Mouse (Mus musculus): Measurements from ENCODE around the gene Pex5. TPM values are rescaled to one million over a fixed set of nuclear protein-coding genes. Genes with fewer than 3 reads are reported as not detected.
A peak's percentile ranks its signal among the peaks of the same experiment; 100 is the strongest.
"Not testable (repeated sequence)": the region's sequence is repeated elsewhere in the genome, so short reads cannot be mapped to it uniquely, and the experiment has no call there.

Pex5 gene
- polyA plus RNA-seq, 1 experiment from 2014 or later = 61.4 TPM

DNA sequence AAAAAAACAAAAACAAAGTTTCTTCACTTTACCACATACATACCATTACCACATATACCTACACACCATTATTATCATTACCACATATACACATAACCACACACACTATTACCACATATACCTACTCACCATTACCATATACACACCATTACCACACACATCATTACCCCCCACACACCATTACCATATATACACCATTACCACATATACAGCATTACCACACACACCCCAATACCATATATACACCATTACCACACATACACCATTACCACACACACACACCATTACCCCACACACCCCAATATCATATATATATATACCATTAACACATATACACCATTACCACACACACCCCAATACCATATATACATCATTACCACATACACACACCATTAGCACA is 7.7 kb downstream of the Pex5 start:
- POLR2A ChIA-PET = no interaction called here

DNA sequence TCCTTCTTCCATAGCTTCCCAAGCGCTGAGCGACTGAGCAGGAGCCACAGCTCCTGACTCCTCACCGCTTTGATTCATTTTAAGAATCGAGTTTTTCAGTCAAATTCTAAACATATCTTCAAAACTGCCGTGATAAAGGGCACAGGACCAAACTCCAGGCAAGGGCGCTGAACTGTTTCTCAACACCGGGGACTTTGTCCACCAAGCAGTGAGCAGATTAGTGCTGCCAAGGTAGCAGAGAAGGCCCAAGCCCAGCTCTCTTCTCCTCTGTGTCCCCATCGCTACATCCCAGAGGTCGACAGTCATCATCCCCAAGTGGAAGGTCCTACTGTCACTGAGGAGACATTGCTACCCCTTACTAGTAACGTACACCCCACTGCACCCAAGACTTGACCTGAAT is 8.5 kb downstream of the Pex5 start:
- no peaks in the 10 kb centered on the region for H3K27me3 ChIP-seq
- ATAC-seq = no peak
- CTCF ChIA-PET = no interaction called here
- TF ChIP-seq CTCF (IDR thresholded peaks at IDR 0.05) = no peak
- POLR2A ChIA-PET = no interaction called here
- in situ Hi-C loops (cut with MboI; ENCODE audit: low pct_unique_long_range_greater_than_20kb) = no loop called here
- no peak for DNase-seq (ENCODE audit: low read depth, low spot score)

More for the DNA sequence above, 7.7 kb downstream of the Pex5 start:
- CTCF ChIA-PET = no interaction called here
- DNase-seq (ENCODE audit: low read depth, low spot score) (no peak), ATAC-seq (no peak)
- in situ Hi-C loops (cut with MboI; ENCODE audit: low pct_unique_long_range_greater_than_20kb) = no loop called here
- H3K27me3 ChIP-seq = no peaks in the 10 kb centered on the region
- no peak for TF ChIP-seq CTCF (IDR thresholded peaks at IDR 0.05)

DNA sequence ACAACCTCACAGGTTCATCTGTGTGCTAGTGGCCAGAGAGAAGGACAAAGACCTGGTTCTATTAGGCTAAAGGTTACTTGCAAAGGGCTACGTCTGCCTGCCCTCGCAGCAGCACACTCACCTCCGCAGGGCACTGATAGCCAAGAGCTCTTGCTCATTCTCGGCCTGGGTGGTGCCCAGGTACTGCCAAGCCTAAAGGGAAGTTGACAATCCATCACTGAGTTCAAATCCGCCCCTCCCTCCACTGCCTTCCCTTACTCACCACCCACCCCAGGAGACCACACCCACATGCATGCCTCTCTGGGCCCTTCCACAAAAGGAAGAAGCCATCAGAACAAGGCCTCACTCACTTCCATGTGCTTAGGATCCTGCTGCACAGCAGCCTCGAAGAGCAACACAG is 15.1 kb downstream of the Pex5 start:
- ChIA-PET POLR2A (no interaction called here), CTCF (no interaction called here)
- no peak for ATAC-seq
- in situ Hi-C loops (cut with MboI; ENCODE audit: low pct_unique_long_range_greater_than_20kb) = loop anchor here (25.0 kb wide), 2 partner anchors 462 to 1512 kb away; no protein-coding TSS in a partner anchor
- H3K27me3 ChIP-seq = no peaks in the 10 kb centered on the region
- no peak for DNase-seq (ENCODE audit: low read depth, low spot score)
- TF ChIP-seq CTCF (IDR thresholded peaks at IDR 0.05) = no peak

DNA sequence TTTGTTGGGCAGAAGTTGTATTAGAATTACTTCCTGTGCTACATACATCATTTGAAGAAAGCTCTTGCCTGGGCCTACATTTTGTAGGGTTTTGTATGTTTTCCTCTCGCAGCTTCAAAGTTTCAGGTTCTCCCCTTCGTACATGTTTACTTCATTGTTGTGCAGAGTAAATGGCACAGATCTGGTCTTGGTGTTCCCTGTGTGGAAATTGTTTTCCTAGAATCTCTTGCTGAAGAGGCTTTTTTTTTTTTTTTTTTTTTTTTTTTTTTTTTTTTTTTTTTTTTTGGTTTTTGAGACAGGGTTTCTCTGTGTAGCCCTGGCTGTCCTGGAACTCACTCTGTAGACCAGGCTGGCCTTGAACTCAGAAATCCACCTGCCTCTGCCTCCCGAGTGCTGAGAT is 19.9 kb downstream of the Pex5 start:
- POLR2A ChIA-PET = interaction anchor here (0.7 kb wide), 1 partner anchor 19 kb away, joined by 3 read pairs; no protein-coding TSS in a partner anchor
- ATAC-seq; H3K27me3 ChIP-seq; CTCF ChIA-PET; DNase-seq (ENCODE audit: low read depth, low spot score): not testable (repeated sequence)
- in situ Hi-C loops (cut with MboI; ENCODE audit: low pct_unique_long_range_greater_than_20kb) = loop anchor here (25.0 kb wide), 2 partner anchors 458 to 1508 kb away; no protein-coding TSS in a partner anchor

DNA sequence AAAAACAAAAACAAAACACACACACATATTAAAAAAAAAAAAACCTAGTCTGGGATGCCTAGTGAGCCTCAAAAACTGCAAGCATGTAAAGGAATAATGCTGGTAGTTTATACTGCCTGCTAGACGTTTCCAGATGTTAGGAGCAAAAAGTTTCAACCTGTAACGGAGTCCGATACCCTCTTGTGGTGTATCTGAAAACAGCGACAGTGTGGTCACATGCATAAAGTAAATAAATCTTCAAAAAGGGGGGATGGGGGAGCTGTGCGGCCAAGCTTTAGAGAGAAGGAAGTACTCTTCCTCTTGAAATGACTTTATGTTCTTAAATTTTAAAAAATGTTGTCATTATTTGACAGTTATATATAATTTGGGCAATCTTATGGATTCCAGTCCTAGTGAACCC is 34.7 kb downstream of the Pex5 start:
- in situ Hi-C loops (cut with MboI; ENCODE audit: low pct_unique_long_range_greater_than_20kb) = loop anchor here (25.0 kb wide), 2 partner anchors 443 to 1493 kb away; no protein-coding TSS in a partner anchor
- peak; percentile 17 for TF ChIP-seq CTCF (IDR thresholded peaks at IDR 0.05)
- ChIA-PET CTCF (interaction anchor here (0.9 kb wide), 1 partner anchor 118 kb away, joined by 3 read pairs; no protein-coding TSS in a partner anchor), POLR2A (no interaction called here)
- ATAC-seq = no peak
- DNase-seq (ENCODE audit: low read depth, low spot score) = no peak
- no peaks in the 10 kb centered on the region for H3K27me3 ChIP-seq

DNA sequence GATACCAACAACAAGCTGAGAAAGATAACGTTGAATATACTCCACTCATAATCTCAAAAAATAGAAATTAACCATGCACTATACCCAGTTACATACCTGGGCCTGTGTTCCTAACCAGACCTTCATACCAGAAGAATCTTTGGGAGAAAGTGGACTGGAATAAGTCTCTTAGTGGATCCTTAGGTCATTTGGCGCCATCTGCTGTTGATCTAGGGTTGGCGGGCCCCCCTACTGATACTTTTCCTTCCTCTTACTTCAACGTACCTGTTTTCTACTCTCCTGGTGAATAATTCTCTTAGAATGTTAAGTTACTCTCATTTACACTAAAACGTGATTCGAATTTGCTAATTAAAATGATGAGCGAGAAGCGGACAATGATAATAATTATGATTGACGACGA is 35.5 kb downstream of the Pex5 start:
- peak; percentile 79 for TF ChIP-seq CTCF (IDR thresholded peaks at IDR 0.05)
- H3K27me3 ChIP-seq = no peaks in the 10 kb centered on the region
- POLR2A ChIA-PET = no interaction called here
- ATAC-seq (peak; percentile 71), DNase-seq (ENCODE audit: low read depth, low spot score) (no peak)
- in situ Hi-C loops (cut with MboI; ENCODE audit: low pct_unique_long_range_greater_than_20kb) = loop anchor here (5.0 to 25.0 kb wide), 3 partner anchors 117 to 1492 kb away; no protein-coding TSS in a partner anchor
- CTCF ChIA-PET = interaction anchor here (0.7 kb wide), 1 partner anchor 14 kb away, joined by 3 read pairs; no protein-coding TSS in a partner anchor

DNA sequence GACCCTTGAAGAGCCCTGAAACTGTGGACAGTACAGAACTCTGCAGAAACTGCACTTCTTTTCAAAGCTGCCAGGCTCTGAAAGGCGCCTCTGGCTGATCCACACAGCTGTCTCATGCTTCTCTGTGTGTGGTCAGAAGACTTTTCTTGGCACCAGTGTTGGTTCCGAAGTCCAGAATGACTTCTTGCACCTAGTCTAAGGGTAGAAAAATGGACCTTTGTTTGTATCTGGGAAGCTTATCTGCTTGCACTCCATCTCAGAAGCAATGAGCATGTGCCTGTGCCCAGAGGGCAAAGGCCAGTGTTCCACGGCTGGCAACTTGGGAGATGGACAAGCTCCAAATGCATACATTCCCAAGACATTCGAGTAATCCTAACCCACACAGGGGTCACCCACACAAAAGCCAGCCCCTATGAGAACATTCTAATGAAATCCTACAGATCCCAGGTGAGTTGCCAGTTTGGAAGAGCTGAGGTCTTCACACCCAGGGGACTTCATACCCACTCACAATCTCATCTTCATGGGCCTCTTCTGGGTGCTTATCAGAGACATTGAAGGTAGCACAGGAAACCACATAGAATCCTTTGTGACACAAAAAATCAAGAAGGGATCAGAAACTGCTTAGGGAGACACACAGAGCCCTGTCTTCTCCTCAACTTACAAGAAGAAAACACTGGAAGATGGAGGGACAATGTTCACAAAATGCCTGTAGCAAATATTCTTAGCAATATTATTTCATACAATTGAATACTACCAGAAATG is 37.2 kb downstream of the Pex5 start:
- TF ChIP-seq CTCF (IDR thresholded peaks at IDR 0.05) = no peak
- CTCF ChIA-PET = interaction anchor here (1.2 to 1.5 kb wide), 2 partner anchors 10 to 165 kb away, joined by 3 read pairs; partner anchors contain the start of gene C1s1
- in situ Hi-C loops (cut with MboI; ENCODE audit: low pct_unique_long_range_greater_than_20kb) = loop anchor here (5.0 to 25.0 kb wide), 3 partner anchors 115 to 1490 kb away; no protein-coding TSS in a partner anchor
- no peak for DNase-seq (ENCODE audit: low read depth, low spot score)
- no peaks in the 10 kb centered on the region for H3K27me3 ChIP-seq
- no peak for ATAC-seq
- POLR2A ChIA-PET = no interaction called here

DNA sequence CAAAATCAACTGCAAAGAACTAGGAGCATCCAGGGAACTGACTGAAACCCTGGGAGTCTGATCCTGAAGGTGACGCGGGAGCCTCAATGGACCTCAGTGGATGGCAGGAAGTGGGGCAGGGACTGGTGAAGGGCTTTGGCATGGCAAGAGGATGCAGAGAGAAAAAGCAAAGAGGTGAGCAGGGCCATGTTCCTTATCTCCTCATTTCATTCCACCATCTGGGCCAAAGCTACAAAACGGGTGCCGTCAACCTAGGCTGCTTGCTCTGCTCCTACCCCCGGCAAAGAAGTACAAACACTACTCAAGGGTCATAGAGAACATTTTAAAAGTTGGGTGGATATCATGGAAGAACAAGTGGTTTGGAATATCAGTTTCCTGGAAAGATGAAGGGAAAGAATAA is 38.6 kb downstream of the Pex5 start:
- H3K27me3 ChIP-seq = no peaks in the 10 kb centered on the region
- no peak for ATAC-seq
- TF ChIP-seq CTCF (IDR thresholded peaks at IDR 0.05) = no peak
- DNase-seq (ENCODE audit: low read depth, low spot score) = no peak
- CTCF ChIA-PET = interaction anchor here (1.5 kb wide), 1 partner anchor 9 kb away, joined by 3 read pairs; no protein-coding TSS in a partner anchor
- in situ Hi-C loops (cut with MboI; ENCODE audit: low pct_unique_long_range_greater_than_20kb) = loop anchor here (5.0 to 25.0 kb wide), 3 partner anchors 114 to 1489 kb away; no protein-coding TSS in a partner anchor
- POLR2A ChIA-PET = interaction anchor here (0.6 kb wide), 1 partner anchor 19 kb away, joined by 3 read pairs; no protein-coding TSS in a partner anchor

DNA sequence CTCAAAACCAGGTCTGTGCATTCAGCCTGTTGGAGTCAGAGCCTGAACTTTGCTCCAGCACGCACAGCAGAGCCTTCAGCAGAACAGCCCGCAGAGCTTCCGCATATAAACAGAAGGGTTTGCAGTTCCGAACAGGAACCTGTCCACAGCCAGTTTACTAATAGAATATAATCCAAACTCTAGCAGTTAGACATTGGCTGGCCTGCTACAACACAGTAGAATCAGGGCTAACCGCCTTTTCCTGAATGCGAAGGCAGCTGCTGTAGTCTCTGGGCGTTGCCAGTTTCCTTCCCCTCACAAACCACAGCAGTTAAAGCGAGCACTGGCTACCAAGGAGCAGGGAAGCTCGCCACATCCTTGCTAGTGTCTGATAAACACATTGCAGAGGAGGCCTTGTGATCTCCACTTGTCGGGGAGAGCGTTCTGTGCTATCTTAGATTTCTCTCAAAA is 39.4 kb downstream of the Pex5 start:
- DNase-seq (ENCODE audit: low read depth, low spot score) = no peak
- CTCF ChIA-PET = no interaction called here

DNA sequence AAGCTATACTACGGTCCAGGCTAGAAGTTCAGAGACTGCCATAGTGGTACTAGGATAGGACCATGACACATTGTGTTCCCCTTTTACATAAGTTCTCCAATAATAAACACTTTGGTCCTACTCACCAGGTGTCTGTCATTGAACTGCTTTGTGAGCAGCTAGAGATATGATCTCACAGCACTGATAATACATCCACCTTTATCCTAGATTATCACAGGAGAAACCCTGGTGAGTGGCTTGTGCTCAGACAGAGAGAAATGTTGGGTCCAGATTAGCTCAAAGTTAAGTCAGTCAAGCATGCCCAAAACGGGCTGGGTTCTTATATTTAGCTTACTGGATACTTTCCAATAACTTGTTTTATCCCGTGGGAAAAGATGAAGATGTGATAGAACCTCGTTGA is 40.2 kb downstream of the Pex5 start:
- CTCF ChIA-PET = interaction anchor here (1.5 kb wide), 1 partner anchor 16 kb away, joined by 3 read pairs; no protein-coding TSS in a partner anchor
- TF ChIP-seq CTCF (IDR thresholded peaks at IDR 0.05) = no peak
- ATAC-seq = no peak

More for the DNA sequence above, 39.4 kb downstream of the Pex5 start:
- TF ChIP-seq CTCF (IDR thresholded peaks at IDR 0.05) = no peak
- POLR2A ChIA-PET = no interaction called here
- no peak for ATAC-seq
- in situ Hi-C loops (cut with MboI; ENCODE audit: low pct_unique_long_range_greater_than_20kb) = loop anchor here (5.0 to 25.0 kb wide), 3 partner anchors 113 to 1488 kb away; no protein-coding TSS in a partner anchor
- H3K27me3 ChIP-seq = no peaks in the 10 kb centered on the region

More for the DNA sequence above, 40.2 kb downstream of the Pex5 start:
- no peaks in the 10 kb centered on the region for H3K27me3 ChIP-seq
- in situ Hi-C loops (cut with MboI; ENCODE audit: low pct_unique_long_range_greater_than_20kb) = loop anchor here (5.0 to 25.0 kb wide), 3 partner anchors 112 to 1487 kb away; no protein-coding TSS in a partner anchor
- POLR2A ChIA-PET = no interaction called here
- DNase-seq (ENCODE audit: low read depth, low spot score) = no peak

All from Patski (cell line).